Mouse (Mus musculus): Measurements from ENCODE around the gene Insig2.

Insig2 gene

DNA sequence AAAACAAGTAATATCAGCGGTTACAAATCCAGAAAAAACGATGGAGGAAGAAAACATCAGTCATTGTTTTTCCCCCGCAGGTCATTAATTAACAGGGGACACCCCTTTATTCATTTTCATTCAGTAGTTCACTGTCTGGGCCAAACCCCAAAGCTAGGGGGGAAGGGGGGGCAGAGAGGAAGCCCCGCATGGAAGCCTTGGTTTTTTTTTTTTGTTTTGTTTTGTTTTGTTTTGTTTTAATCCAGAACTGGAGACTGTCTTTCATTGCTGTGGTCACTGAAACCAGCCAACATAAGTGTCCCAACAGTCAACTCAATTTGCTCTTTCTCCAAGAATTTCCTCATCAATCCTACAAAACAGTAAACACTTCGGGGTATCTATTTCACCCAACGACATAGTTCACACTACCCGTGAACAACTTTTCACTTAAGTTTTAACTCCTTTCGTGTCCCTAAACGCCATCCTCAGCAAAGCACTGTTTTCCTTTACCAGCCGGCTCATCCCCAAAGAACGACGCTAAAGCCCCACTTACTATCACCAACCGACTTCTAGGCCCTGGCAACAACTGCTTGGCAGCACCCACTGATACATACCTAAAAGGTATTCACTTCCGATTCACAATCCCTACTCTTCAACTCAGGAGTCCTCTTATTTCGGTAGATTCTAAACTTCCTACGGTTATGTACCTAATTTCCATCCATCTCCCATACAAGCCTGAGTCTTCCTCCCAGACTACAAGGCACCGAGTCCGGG lies 5.6 kb downstream of the Insig2 start:
- DNase-seq, result no peak

DNA sequence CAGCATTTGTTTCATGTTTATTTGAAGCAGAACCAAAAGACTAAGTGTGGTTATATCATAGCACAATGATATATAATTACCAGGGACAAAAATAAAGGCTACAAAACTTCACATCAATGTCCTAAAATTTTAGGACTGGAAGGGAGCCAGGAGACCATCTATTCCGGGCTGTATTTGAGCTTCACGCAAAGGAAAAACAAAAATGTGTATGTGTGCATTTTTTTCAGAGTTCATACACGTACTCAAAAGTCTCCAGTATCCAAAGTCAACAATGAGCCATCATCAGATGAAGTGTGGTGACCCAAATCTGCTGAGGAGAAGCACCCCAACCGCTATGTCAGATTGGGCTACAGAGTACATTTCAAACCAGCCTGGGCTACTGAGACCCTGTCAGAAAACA lies 8.9 kb downstream of the Insig2 start:
- DNase-seq, result no peak

DNA sequence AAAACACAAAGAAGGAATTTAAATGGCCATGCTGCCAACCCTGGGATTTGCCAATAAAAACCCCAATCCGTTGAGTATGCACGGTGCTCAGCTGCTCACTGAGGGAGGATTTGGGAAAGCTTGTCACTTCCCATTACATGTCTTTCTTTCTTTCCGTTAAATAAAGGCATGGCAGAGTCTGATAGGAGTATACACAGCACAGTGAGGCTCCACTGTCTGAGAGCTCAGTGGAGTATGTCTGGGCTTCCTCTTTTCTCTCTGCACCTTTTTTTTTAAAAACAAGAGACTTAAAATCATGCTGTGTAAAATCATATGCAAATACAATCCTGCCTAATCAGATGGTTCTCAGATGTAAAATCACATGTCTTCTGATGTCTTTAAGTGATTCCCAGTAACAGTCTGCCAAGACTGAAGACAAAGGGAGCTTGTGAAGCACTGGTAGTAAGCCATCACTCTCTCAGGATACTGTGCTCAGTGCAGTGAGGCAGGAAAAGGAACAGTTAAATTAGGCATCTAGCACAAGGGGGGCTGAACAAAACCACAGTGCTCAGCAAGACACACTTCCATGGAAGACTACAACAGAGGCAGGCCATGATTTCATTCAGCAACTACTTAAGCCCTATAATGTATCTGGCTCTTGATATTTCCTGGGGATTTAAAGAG lies 17.5 kb downstream of the Insig2 start:
- DNase-seq, result no peak

- DNase-seq, result no peak
These were observed 19.2 kb downstream of the Insig2 start for GRCm38 (mm10) chr1:121313181-121313580.

GRCm38 (mm10) chr1:121312326-121312725 lies 20.1 kb downstream of the Insig2 start:
- no peak for DNase-seq

DNA sequence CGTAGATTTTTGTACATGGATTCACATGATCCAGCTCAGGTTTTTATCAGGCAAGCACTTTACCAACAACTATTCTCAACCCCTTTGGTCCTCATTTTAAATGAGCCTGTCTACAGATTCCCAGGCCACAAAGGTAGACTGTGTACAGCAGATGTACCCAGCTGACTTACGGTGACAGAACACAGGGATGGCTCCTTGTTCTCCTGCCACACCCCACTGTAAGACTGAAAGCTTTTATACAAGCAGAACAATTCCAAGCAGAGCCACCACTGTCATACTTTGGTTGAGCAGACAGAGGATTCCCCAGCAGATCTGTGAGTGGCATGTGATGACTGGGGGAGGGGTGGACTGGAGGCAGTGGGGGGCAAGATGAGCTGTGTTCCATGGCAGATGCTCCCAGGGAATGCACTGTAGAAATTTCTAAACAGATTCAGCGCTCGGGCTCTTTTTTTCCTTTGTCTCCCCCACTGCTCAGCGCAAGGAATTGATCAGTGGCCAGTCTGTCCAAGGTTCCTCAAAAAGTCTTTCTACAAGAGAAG lies 35.6 kb downstream of the Insig2 start:
- no peak for DNase-seq

GRCm38 (mm10) chr1:121293571-121293970 lies 38.8 kb downstream of the Insig2 start:
- no peak for DNase-seq

GRCm38 (mm10) chr1:121290841-121291240 lies 41.5 kb downstream of the Insig2 start:
- no peak for DNase-seq

DNA sequence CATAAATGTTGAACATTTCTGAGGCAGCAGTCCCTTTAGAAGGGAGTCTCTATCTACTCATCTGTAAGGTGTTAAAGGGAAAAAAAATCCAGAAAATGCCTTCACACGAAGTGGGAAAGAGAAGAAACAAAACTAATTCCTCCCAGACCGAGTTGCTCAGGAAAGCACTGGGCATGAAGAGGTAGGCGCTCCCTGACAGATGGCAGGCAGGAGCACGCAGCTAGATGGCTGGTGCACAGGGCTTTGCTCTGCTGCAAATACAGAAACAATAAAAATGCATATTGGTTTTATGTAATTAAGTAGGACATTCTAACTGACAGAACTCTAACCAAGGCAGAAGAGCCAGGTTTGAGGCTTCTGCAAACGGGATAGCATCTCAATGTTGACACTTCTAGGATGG lies 42.0 kb downstream of the Insig2 start:
- DNase-seq, result peak; percentile 18 to 40

DNA sequence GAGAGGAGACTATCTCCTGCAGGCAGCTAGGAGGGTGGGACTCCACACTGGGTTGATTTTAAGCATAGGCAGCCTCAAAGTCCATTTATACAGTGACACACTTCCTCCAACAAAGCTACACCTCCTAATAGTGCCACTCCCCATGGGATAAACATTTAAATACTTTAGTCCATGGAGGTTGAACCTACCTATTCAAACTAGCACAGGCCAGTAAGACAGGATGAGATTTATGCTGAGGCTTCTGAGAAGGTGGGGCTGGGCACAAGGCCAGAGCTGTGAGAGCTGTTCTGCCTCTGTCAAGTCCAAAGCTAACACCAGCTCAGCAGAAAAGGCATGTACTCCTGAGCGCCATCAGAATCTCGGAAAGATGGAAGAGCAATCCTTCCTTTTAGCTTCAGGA lies 48.2 kb downstream of the Insig2 start:
- no peak for DNase-seq

- DNase-seq, result peak in 1 of 2 experiments; percentile 18
These were observed 51.9 kb downstream of the Insig2 start for GRCm38 (mm10) chr1:121280501-121280900.

- DNase-seq, result no peak
These were observed 54.0 kb downstream of the Insig2 start for GRCm38 (mm10) chr1:121278370-121278769.

GRCm38 (mm10) chr1:121277466-121277865 lies 54.9 kb downstream of the Insig2 start:
- DNase-seq, result no peak

GRCm38 (mm10) chr1:121275961-121276506 lies 56.4 kb downstream of the Insig2 start:
- no peak for DNase-seq

GRCm38 (mm10) chr1:121260171-121260741 lies 72.1 kb downstream of the Insig2 start:
- DNase-seq, result no peak
